Mouse (Mus musculus): Measurements from ENCODE around the gene Ms4a15. TPM values are rescaled to one million over a fixed set of nuclear protein-coding genes. Genes with fewer than 3 reads are reported as not detected.

Ms4a15 gene
- not detected in 2 replicates for polyA plus RNA-seq (2016; fragmentation: Nextera tagmentation; extraction: Ambion mirVana)

DNA sequence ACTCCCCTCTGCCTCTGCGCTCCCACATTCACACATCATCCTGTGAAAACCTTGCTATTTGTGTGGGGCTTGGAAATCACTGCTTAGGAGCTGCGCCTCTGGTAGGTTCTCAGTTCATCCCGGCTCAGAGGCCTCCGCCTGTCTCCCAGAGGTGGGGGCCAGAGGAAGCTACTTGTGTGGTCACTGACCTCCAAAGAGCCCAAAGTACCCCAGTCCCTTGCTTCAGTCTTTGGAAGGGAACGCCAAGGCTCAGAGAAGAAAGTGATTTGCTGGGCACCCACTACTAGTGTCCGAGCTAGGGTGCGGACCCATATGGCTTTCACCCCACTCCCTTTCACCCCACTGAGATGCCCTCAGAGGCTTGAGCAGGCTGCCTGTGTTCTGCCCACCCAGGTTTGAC, at the start of gene Ms4a15:
Ms4a15 (minus strand) TSS at position 101 of the 400 bp plus-strand sequence.
- Histone ChIP-seq H3K27me3 (replicated peaks) (no peaks in the 10 kb centered on the region; the same call in 1 of the 2 replicates), H3K36me3 (no peaks in the 10 kb centered on the region), H3K9me3 (replicated peaks) (no peaks in the 10 kb centered on the region), H3K9ac (no peak within 1 kb of the TSS), H3K4me1 (no peaks in the 10 kb centered on the region), H3K27ac (no peak within 1 kb of the TSS), H3K4me2 (no peak within 1 kb of the TSS), H3K4me3 (no peak within 1 kb of the TSS)
- ATAC-seq, result no peak
- 70% methylated on average over 7 of the region's 7 CpGs for WGBS (ENCODE audit: insufficient replicate concordance)

DNA sequence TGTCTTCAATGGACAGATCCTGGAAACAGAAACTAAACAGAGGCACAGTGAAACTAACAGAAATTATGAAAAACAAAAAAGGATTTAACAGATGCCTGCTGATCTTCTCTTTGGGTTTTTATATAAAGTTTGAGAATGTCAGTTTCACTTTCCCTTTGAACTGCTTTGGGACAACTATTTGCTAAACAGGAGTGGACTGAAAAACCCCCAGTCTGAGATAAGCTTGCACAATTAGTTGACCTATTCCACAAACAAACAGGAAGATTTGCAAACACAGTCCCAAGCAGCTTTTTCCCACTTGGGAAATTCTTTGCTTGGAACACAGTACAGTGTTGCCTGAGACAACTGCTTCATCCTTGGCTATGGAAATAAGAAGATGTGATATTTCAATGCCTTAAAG, 44.5 kb upstream of the Ms4a15 start:
- no peaks in the 10 kb centered on the region for H3K27me3 ChIP-seq (replicated peaks)
- no peak overlapping the region for H3K27ac ChIP-seq
- no peak for ATAC-seq
- H3K4me1 ChIP-seq, result no peaks in the 10 kb centered on the region
- no peak overlapping the region for H3K4me2 ChIP-seq
- H3K9ac ChIP-seq, result no peak overlapping the region
- H3K4me3 ChIP-seq, result no peak overlapping the region
- no peaks in the 10 kb centered on the region for H3K36me3 ChIP-seq
- no peaks in the 10 kb centered on the region for H3K9me3 ChIP-seq (replicated peaks)

DNA sequence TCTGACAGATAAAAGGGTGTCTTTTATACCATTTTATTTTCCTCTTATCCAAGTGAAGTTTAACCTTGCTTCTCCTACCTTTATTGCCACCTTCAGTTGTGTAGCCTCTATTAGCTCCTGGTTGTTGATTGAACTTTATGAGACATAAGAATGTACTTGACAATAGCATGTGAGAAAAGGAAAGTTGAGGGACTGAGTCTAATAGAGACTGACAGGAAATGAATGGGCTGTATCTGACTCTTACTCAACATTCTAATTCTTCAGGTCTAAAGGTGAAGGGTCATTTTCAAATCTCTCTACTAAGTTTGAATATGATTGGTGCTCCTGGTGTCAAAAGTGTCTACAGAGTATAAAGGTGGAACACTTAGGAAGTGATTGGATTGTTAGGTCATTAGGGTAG, 29.3 kb upstream of the Ms4a15 start:
- no peak for ATAC-seq
- H3K36me3 ChIP-seq, result no peaks in the 10 kb centered on the region
- H3K4me1 ChIP-seq, result no peaks in the 10 kb centered on the region

DNA sequence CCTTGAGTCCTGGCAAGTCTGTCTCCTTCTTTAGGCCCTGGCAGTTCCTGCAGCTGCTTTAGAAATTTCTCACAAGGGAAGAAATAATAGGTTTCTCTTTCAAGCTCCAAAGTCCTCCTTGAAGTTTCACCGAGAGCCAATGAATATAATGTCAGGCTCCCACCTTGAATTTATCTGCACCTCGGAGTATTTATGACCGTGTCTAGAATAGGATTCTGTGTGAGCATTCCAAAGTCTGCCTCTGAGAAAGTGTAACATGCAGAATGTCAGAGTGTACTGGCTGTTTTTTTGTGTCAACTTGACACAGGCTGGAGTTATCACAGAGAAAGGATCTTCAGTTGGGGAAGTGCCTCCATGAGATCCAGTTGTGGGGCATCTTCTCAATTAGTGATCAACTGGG, 24.8 kb upstream of the Ms4a15 start, which contains the start of gene Ms4a18:
Ms4a18 (minus strand) TSS at position 141 of the 400 bp plus-strand sequence.
- no peaks in the 10 kb centered on the region for H3K4me1 ChIP-seq
- H3K27me3 ChIP-seq (replicated peaks), result no peaks in the 10 kb centered on the region
- H3K9ac ChIP-seq, result no peak within 1 kb of the TSS
- H3K27ac ChIP-seq, result no peak within 1 kb of the TSS
- no peaks in the 10 kb centered on the region for H3K9me3 ChIP-seq (replicated peaks)
- H3K4me2 ChIP-seq, result no peak within 1 kb of the TSS
- no peak within 1 kb of the TSS for H3K4me3 ChIP-seq
- WGBS (ENCODE audit: insufficient replicate concordance), result 64% methylated on average over 3 of the region's 3 CpGs
- ATAC-seq, result no peak
- no peaks in the 10 kb centered on the region for H3K36me3 ChIP-seq

More for the DNA sequence above, 29.3 kb upstream of the Ms4a15 start:
- Histone ChIP-seq H3K9ac (no peak overlapping the region), H3K4me2 (no peak overlapping the region), H3K9me3 (replicated peaks) (no peaks in the 10 kb centered on the region), H3K27me3 (replicated peaks) (no peaks in the 10 kb centered on the region), H3K27ac (no peak overlapping the region), H3K4me3 (no peak overlapping the region)

DNA sequence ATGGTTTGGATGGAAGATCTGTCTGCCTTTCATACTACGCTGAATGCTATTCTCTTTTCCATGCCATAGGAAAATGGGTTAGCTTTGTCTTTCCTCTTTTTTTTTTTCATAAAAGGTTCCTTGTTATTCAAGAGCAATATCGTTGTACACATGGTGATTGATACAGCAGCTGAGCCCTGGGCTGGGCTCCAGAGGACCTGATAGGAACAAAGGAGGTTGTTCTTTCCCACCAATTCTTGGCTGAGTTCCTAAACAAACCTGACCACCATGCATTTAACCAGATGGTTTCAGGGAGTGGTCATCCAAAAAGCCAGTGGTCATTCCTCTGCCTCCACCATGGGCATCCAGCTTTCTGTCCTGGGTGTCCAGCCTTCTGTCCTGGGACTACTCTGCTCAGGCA, 24.2 kb upstream of the Ms4a15 start:
- 72% methylated on average over 2 of the region's 2 CpGs for WGBS (ENCODE audit: insufficient replicate concordance)
- Histone ChIP-seq H3K4me3 (no peak overlapping the region), H3K27ac (no peak overlapping the region), H3K4me1 (no peaks in the 10 kb centered on the region), H3K36me3 (no peaks in the 10 kb centered on the region), H3K9ac (no peak overlapping the region), H3K9me3 (replicated peaks) (no peaks in the 10 kb centered on the region), H3K4me2 (no peak overlapping the region), H3K27me3 (replicated peaks) (no peaks in the 10 kb centered on the region)
- no peak for ATAC-seq

DNA sequence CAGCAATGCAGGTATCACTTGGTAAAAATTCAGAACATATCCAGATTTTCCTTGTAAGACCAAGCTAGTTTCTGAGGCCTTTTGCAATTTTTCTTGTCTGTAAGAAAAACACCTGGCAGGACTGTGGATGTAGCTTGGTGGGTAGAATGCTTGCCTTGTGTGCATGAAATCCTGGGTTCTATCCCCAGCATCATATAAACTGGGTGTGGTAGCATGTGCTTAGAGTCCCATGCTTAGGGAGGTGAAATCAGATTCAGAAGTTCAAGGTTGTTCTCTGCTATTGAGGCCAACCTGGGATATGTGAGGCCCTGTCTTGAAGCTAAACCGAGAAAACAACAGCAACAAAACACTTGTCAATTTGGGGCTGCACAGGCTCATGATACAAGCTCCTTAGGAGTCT, 22.9 kb upstream of the Ms4a15 start:
- no peaks in the 10 kb centered on the region for H3K27me3 ChIP-seq (replicated peaks)
- no peak overlapping the region for H3K4me3 ChIP-seq
- H3K27ac ChIP-seq, result no peak overlapping the region
- H3K9me3 ChIP-seq (replicated peaks), result no peaks in the 10 kb centered on the region
- no peak for ATAC-seq
- no peaks in the 10 kb centered on the region for H3K36me3 ChIP-seq
- no peak overlapping the region for H3K9ac ChIP-seq
- no peak overlapping the region for H3K4me2 ChIP-seq
- H3K4me1 ChIP-seq, result no peaks in the 10 kb centered on the region
- 70% methylated on average over 1 of the region's 1 CpGs for WGBS (ENCODE audit: insufficient replicate concordance)

DNA sequence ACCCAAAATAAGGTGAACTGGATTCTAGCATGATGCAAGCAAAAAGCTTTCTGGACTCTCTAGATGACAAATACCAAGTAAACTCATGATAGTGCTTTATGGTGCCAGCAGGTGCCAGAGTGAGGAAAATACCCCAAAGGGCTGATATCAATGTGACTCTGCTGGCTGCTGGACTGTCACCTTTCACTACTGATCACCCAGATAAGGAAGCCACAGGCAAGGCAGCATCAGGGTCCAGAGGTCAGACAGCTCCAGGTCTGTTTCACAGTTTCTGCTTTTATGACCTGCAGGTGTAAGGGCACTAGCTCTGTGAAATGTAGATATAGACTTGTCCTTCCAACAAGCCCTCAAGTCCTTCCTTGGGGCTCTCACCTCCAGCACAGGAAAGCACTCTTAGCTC, 22.4 kb upstream of the Ms4a15 start:
- H3K4me1 ChIP-seq, result no peaks in the 10 kb centered on the region
- ATAC-seq, result no peak

DNA sequence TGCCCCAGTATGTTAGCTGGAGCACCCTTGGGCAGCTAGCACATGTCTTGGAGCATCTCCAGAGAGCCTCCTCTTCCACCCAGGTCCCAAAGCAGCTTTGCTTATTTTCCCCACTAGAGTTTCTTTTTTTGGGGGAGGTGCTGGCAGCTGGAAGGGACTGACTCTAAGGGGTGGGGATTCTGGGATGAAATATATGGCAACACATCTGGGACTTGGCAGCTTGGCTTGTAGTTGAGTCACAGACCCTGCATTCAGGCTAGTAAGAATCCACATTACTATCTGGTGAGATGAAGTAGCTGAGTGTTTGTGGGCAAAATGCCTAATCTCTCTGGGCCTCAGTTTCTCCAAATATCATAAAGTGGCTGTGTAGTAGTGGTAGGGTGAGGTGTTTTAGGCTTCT, 1.1 kb downstream of the Ms4a15 start:
- no peak overlapping the region for H3K4me2 ChIP-seq
- no peaks in the 10 kb centered on the region; the same call in 1 of the 2 replicates for H3K27me3 ChIP-seq (replicated peaks)
- no peak overlapping the region for H3K4me3 ChIP-seq
- no peak overlapping the region for H3K27ac ChIP-seq
- H3K36me3 ChIP-seq, result no peaks in the 10 kb centered on the region
- no peak overlapping the region for H3K9ac ChIP-seq
- no peak for ATAC-seq
- no peaks in the 10 kb centered on the region for H3K9me3 ChIP-seq (replicated peaks)
- no peaks in the 10 kb centered on the region for H3K4me1 ChIP-seq

More for the DNA sequence above, 22.4 kb upstream of the Ms4a15 start:
- Histone ChIP-seq H3K9ac (no peak overlapping the region), H3K4me3 (no peak overlapping the region), H3K4me2 (no peak overlapping the region), H3K9me3 (replicated peaks) (no peaks in the 10 kb centered on the region), H3K27ac (no peak overlapping the region), H3K27me3 (replicated peaks) (no peaks in the 10 kb centered on the region), H3K36me3 (no peaks in the 10 kb centered on the region)

DNA sequence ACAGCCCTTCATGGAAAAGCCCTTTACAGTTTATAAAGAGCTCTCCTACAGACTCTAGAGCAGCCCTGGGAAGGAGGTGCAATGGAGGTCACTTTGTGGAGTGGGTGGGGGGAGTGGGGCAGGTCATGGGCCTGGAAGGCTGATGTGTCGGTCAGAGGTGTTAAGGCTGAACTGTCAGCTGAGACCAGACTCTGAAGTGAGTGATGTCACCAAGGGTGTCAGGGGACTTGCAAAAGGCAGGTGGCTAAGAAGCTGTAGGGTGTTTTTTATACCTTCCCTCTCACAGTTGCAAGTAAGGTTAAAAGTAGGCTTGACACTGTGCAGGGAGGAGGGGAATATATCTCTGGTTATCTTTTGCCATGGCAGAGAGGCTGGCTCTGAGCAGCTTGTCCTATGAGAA, 2.3 kb downstream of the Ms4a15 start:
- ATAC-seq, result no peak
- Histone ChIP-seq H3K4me2 (no peak overlapping the region), H3K9me3 (replicated peaks) (no peaks in the 10 kb centered on the region), H3K9ac (no peak overlapping the region), H3K4me3 (no peak overlapping the region), H3K4me1 (no peaks in the 10 kb centered on the region), H3K27ac (no peak overlapping the region), H3K27me3 (replicated peaks) (no peaks in the 10 kb centered on the region; the same call in 1 of the 2 replicates), H3K36me3 (no peaks in the 10 kb centered on the region)
- WGBS (ENCODE audit: insufficient replicate concordance), result 38% methylated on average over 1 of the region's 1 CpGs

DNA sequence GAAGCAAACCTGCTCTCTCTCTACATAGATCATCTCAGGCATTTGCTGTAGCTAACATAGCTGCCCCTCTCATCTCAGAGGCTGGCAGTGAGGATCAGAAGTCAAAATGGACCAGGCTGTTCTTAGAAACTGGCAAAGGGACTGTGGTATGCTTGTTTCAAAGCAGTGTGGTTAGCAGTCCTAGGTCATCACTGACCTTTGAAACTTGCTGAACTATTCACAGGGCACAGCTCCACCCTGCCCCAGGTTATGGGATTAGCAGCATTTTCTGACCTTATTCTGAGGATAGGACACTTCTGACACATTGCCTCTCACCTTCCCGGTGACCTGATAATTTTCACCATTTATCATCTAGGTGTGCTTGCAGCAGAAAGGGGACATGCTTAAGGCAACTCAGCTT, 4.5 kb downstream of the Ms4a15 start:
- H3K9me3 ChIP-seq (replicated peaks), result no peaks in the 10 kb centered on the region
- no peak for ATAC-seq
- H3K4me1 ChIP-seq, result no peaks in the 10 kb centered on the region
- no peak overlapping the region for H3K27ac ChIP-seq
- no peaks in the 10 kb centered on the region; the same call in 1 of the 2 replicates for H3K27me3 ChIP-seq (replicated peaks)
- 80% methylated on average over 1 of the region's 1 CpGs for WGBS (ENCODE audit: insufficient replicate concordance)
- H3K4me3 ChIP-seq, result no peak overlapping the region
- no peak overlapping the region for H3K4me2 ChIP-seq
- H3K36me3 ChIP-seq, result no peaks in the 10 kb centered on the region
- H3K9ac ChIP-seq, result no peak overlapping the region

DNA sequence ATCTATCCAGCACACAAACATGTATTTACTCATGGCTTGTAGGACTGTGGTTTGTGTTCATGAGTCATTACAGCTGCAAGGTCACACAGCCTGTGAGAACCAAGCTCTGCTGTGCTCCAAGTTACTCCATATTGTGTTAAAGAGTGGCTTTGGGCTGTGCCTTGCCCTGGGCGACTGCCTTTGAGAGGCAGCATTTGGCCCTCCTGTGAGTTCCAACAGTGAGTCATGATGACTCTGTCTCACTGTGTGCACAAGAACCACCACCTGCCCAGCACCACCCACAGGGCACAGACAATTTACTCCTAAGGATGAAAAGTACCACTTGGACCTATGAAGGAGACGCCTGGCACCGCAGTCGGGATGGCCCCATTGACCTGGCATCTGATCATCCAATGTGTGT, 7.2 kb downstream of the Ms4a15 start:
- no peak for ATAC-seq
- Histone ChIP-seq H3K27me3 (replicated peaks) (peaks cover 6% of the 10 kb centered on the region; the same call in 1 of the 2 replicates), H3K9ac (no peak overlapping the region), H3K27ac (no peak overlapping the region), H3K4me1 (no peaks in the 10 kb centered on the region), H3K36me3 (no peaks in the 10 kb centered on the region), H3K4me2 (no peak overlapping the region), H3K9me3 (replicated peaks) (no peaks in the 10 kb centered on the region), H3K4me3 (no peak overlapping the region)
- WGBS (ENCODE audit: insufficient replicate concordance), result 84% methylated on average over 4 of the region's 4 CpGs

DNA sequence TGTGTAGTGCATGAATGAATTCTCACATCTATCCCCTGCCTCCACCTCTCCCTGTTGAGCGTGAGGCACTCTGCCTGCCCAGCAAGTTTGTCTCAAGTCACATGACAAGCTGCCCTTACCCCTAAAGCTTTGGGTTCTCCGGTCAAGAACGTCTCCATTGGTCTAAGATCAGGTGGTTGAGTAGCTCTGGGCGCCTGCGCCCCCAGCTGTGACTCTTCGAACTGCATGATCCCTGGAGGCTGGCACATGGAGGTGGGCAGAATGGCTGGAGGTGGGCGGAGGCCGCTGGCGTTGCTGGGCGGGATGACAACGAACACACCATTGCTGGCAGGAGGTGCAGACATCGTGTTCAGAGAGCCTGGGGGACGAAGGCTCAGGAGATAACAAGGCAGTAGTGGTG, 8.5 kb downstream of the Ms4a15 start:
- H3K4me3 ChIP-seq, result no peak overlapping the region
- peaks cover 6% of the 10 kb centered on the region; the same call in 1 of the 2 replicates for H3K27me3 ChIP-seq (replicated peaks)
- H3K9ac ChIP-seq, result no peak overlapping the region
- ATAC-seq, result no peak
- H3K27ac ChIP-seq, result no peak overlapping the region
- H3K4me1 ChIP-seq, result peaks cover 5% of the 10 kb centered on the region
- no peaks in the 10 kb centered on the region for H3K9me3 ChIP-seq (replicated peaks)
- 59% methylated on average over 13 of the region's 13 CpGs for WGBS (ENCODE audit: insufficient replicate concordance)
- no peak overlapping the region for H3K4me2 ChIP-seq
- H3K36me3 ChIP-seq, result no peaks in the 10 kb centered on the region

DNA sequence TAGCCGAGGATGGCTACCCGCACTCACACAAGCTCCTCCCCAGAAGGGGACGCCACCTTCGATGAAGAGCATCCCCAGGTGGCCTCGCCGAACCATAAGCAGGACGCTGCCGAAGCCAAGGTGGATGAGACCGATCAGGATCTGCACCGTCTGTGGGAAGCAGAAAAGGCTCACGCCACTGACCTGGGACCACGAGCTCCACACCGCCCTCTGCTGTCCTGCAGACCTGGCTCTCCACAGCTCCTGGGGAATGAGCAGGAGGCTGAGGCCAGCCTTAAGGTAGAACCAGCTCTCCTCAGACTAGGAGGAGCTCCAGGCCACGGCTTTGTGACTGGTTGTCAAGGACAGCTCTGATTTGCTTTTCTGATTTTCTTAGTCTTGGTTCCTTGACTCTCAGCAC, 9.9 kb downstream of the Ms4a15 start:
- H3K27me3 ChIP-seq (replicated peaks), result peaks cover 6% of the 10 kb centered on the region; the same call in 1 of the 2 replicates
- no peaks in the 10 kb centered on the region for H3K9me3 ChIP-seq (replicated peaks)
- H3K4me1 ChIP-seq, result peaks cover 8% of the 10 kb centered on the region
- H3K4me2 ChIP-seq, result 0 out of 2 replicates have a peak overlapping the region, but pooled peaks have one; percentile 22
- H3K36me3 ChIP-seq, result no peaks in the 10 kb centered on the region
- no peak for ATAC-seq
- WGBS (ENCODE audit: insufficient replicate concordance), result 27% methylated on average over 14 of the region's 14 CpGs
- H3K4me3 ChIP-seq, result no peak overlapping the region
- H3K9ac ChIP-seq, result no peak overlapping the region
- H3K27ac ChIP-seq, result no peak overlapping the region

Measured in liver, embryonic 12.5 days (tissue).